Mouse (Mus musculus) leukemia stem cell, adult 10-12 weeks (primary cell): ENCODE results near the gene Rimbp2. TPM values are rescaled to one million over a fixed set of nuclear protein-coding genes. Genes with fewer than 3 reads are reported as not detected.

ENCODE experiments used
- polyA plus RNA-seq: library from polyadenylated mRNA; stranded (reverse); fragments of >175 nt; gene quantifications from 2 replicates; pipeline ENCODE4 v1.2.3, GENCODE M21; 2012; ENCODE audit warnings: low replicate concordance

The Rimbp2 gene
- not detected in 2 replicates for polyA plus RNA-seq

DNA sequence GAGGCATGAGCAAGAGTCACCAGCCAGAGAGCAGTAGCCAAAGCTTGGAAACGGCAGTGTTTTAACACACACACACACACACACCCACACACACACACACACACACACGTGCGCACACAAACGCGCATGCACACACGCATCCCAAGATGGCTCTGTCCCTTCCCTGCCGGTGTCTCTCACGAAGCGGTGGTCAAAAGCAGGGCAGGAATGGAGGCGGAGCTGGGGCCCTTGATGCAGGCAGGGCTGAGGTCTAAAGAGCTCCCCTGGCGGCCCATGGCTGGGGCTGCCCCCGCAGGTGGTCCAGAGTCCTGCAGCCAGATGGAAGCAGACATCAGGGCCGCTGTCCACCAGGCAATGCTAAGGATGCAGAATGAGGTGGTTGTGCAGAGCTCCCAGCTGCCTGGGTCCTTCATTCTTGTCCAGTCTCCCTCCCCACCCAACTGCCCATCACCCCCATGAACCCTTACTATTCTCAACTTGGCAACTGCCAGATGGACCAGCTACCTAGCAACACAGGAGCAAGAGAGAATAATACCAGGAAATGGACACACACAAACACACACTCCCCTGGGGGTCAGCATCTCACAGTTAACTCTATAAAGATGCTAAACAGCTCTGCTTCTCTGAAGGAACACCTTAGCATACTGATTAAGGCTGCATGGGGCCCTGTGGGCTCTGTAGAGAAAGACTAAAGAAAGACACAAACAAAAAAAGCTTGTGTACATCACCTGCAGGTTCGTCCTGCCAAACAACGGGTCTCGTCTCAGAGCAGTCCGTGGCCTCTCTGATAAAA, at the start of gene Rimbp2:
Gene Rimbp2, minus strand, starts transcription at position 209 of the 793 bp plus-strand sequence.

Other genes with a start within 250 kb of the Rimbp2 start
- 25.3 and 34.3 TPM in 2 replicates for gene Stx2, start 55.1 kb upstream of the Rimbp2 start, polyA plus RNA-seq
- gene Ran, start 66.6 kb upstream of the Rimbp2 start, polyA plus RNA-seq: 5,033 and 6,141 TPM in 2 replicates
- not detected in 2 replicates for gene Adgrd1, start 143.3 kb upstream of the Rimbp2 start, polyA plus RNA-seq